Mouse (Mus musculus) retina, adult 2 months (tissue): ENCODE results near the gene Jph2.
A peak's percentile ranks its signal among the peaks of the same experiment; 100 is the strongest.
"Not testable (repeated sequence)": the region's sequence is repeated elsewhere in the genome, so short reads cannot be mapped to it uniquely, and the experiment has no call there.

ENCODE experiments used
- DNase-seq: peaks from one replicate; pipeline ENCODE4 v3.0.0-alpha.2; 2012; ENCODE audit warnings: low read depth, low spot score

The Jph2 gene

GRCm38 (mm10) chr2:163411344-163411743 lies 13.6 kb upstream of the Jph2 start:
- not testable (repeated sequence) for DNase-seq

- no peak for DNase-seq
Measured at GRCm38 (mm10) chr2:163410211-163410610, 12.4 kb upstream of the Jph2 start.

- no peak for DNase-seq
Measured at GRCm38 (mm10) chr2:163404037-163404815, 6.4 kb upstream of the Jph2 start.

GRCm38 (mm10) chr2:163401221-163401620 lies 3.4 kb upstream of the Jph2 start:
- DNase-seq, result peak; percentile 74

- DNase-seq, result no peak
Measured at GRCm38 (mm10) chr2:163399222-163399621, 1.4 kb upstream of the Jph2 start.

GRCm38 (mm10) chr2:163398770-163399169 lies 977 bp upstream of the Jph2 start:
- DNase-seq, result no peak

- no peak for DNase-seq
Measured at GRCm38 (mm10) chr2:163397071-163397470, 722 bp downstream of the Jph2 start.

- no peak for DNase-seq
Measured at GRCm38 (mm10) chr2:163394977-163395376, 2.8 kb downstream of the Jph2 start.

GRCm38 (mm10) chr2:163393976-163394375 lies 3.8 kb downstream of the Jph2 start:
- DNase-seq, result no peak

GRCm38 (mm10) chr2:163393241-163393640 lies 4.6 kb downstream of the Jph2 start:
- DNase-seq, result no peak

- DNase-seq, result no peak
Measured at GRCm38 (mm10) chr2:163392436-163392835, 5.4 kb downstream of the Jph2 start.

GRCm38 (mm10) chr2:163386423-163387190 lies 11.2 kb downstream of the Jph2 start:
- DNase-seq, result no peak

- DNase-seq, result no peak
Measured at GRCm38 (mm10) chr2:163385126-163385525, 12.7 kb downstream of the Jph2 start.

GRCm38 (mm10) chr2:163381246-163381645 lies 16.5 kb downstream of the Jph2 start:
- DNase-seq, result peak; percentile 16

- no peak for DNase-seq
Measured at GRCm38 (mm10) chr2:163379366-163379765, 18.4 kb downstream of the Jph2 start.

GRCm38 (mm10) chr2:163376082-163376481 lies 21.7 kb downstream of the Jph2 start:
- DNase-seq, result no peak

- DNase-seq, result no peak
Measured at GRCm38 (mm10) chr2:163375468-163375867, 22.3 kb downstream of the Jph2 start.

GRCm38 (mm10) chr2:163372627-163373026 lies 25.2 kb downstream of the Jph2 start:
- no peak for DNase-seq

- no peak for DNase-seq
Measured at GRCm38 (mm10) chr2:163370175-163370574, 27.6 kb downstream of the Jph2 start.

GRCm38 (mm10) chr2:163364785-163365541 lies 32.8 kb downstream of the Jph2 start:
- DNase-seq, result no peak

GRCm38 (mm10) chr2:163362940-163363921 lies 34.6 kb downstream of the Jph2 start:
- DNase-seq, result no peak
